Mouse (Mus musculus) intestine, embryonic 14.5 days (tissue): ENCODE results near the gene Lrrc57. TPM values are rescaled to one million over a fixed set of nuclear protein-coding genes. Genes with fewer than 3 reads are reported as not detected.

Source experiments
- ATAC-seq: fragments of 200-750 bp; cut with Nextera tagmentation; replicated peaks from 2 replicates; pipeline ENCODE4 v1.8.0; 2017; ENCODE audit warnings: low read depth, moderate number of reproducible peaks, moderate TSS enrichment, moderate library complexity; ENCODE audit not compliant: low FRiP score, low TSS enrichment
- DNase-seq: peaks from one replicate; pipeline ENCODE4 v3.0.0-alpha.2; 2018; ENCODE audit warnings: low spot score
- H3K27ac ChIP-seq: fragments of 300-500 bp; sonication (generic); 2 replicates; pipeline ENCODE4 v1.5.1; 2014; ENCODE audit warnings: low read depth, mild to moderate bottlenecking, control low read depth
- H3K27me3 ChIP-seq: fragments of 300-500 bp; sonication (generic); replicated peaks from 2 replicates; pipeline ENCODE4 v1.6.1; 2014; ENCODE audit warnings: low read length, control low read depth; ENCODE audit not compliant: control insufficient read depth, insufficient read depth
- H3K36me3 ChIP-seq: fragments of 300-500 bp; sonication (generic); 2 replicates; pipeline ENCODE4 v1.6.1; 2014; ENCODE audit warnings: low read length, control low read depth; ENCODE audit not compliant: control insufficient read depth, insufficient read depth
- H3K4me1 ChIP-seq: fragments of 300-500 bp; sonication (generic); replicated peaks from 2 replicates; pipeline ENCODE4 v1.6.1; 2014; ENCODE audit warnings: low read length, control low read depth, mixed read lengths; ENCODE audit not compliant: control insufficient read depth, insufficient read depth
- H3K4me2 ChIP-seq: fragments of 300-500 bp; sonication (generic); 2 replicates; pipeline ENCODE4 v1.6.1; 2014; ENCODE audit warnings: low read length
- H3K4me3 ChIP-seq: fragments of 300-500 bp; sonication (generic); 2 replicates; pipeline ENCODE4 v1.5.1; 2014; ENCODE audit warnings: low read depth, low read length, control low read depth, mixed read lengths
- H3K9ac ChIP-seq: fragments of 300-500 bp; sonication (generic); 2 replicates; pipeline ENCODE4 v1.6.1; 2014; ENCODE audit warnings: mild to moderate bottlenecking, low read length
- H3K9me3 ChIP-seq: fragments of 300-500 bp; sonication (generic); 2 replicates; pipeline ENCODE4 v1.6.1; 2016; ENCODE audit warnings: low read length, control low read depth; ENCODE audit not compliant: control insufficient read depth
- WGBS: fragments of 180-500 bp; shearing (Covaris S2); extraction: QIAGEN DNeasy Blood & Tissue Kit; methylation state at CpG from one replicate; pipeline ENCODE4 v1.1.7; 2014; 5-methylcytosine and 5-hydroxymethylcytosine counted together
- polyA plus RNA-seq: library from polyadenylated mRNA; unstranded; fragments of >200 nt; fragmentation: Nextera tagmentation; extraction: Ambion mirVana; gene quantifications from 2 replicates; pipeline ENCODE4 v1.2.1, GENCODE M21; 2014

Lrrc57 gene
- 11.9 and 16.2 TPM in 2 replicates for polyA plus RNA-seq

DNA sequence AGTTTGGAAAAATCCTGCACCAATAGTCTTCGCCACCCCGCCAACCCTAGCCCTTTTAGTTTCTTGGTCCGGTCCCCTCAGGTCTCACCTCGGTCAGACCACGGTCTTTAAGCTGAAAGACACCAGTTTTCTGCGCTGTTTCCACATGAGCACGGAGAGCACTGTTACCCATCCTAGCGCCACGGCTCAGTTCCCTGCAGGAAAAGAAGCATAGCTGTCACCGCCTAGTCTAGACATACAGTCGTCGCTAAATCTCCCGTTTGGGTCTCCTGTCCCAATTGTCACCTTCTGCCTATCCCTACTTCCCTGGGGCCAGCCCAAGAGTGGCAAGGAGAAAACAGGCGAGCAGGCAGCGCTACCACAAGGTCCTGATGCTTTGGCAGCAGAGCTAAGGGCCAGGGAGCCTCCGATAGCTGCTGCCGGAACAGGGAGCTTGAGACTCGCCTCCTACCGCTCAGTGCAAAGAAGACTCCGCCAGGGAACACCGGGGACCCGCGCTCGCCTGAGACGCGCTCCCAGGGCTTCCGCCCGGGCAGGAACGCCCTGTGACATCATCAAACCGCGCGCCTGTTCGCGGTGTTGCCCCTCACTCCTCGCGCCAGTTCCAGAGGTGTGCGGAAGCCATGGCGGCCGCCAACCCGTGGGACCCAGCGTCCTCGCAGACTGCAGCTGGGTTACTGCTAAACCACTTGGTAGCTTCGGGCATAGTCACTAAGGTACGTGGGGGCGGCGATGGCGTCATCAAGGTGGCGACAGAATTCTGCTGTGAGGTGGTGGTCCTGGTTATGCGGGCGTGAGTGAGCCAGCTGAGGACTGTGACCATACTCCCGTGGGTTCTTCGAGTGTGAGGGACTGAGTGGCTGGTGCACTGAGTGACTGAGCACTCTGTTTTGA lies at the start of gene Lrrc57, which contains the start of gene Haus2:
TSS of gene Lrrc57 (minus strand) at position 691 of the 894 bp plus-strand sequence.
TSS of gene Haus2 (plus strand) at position 554 of the 894 bp plus-strand sequence.
- H3K36me3 ChIP-seq = peaks cover 16% of the 10 kb centered on the region
- WGBS = under 1% methylated on average over 52 of the region's 52 CpGs

DNA sequence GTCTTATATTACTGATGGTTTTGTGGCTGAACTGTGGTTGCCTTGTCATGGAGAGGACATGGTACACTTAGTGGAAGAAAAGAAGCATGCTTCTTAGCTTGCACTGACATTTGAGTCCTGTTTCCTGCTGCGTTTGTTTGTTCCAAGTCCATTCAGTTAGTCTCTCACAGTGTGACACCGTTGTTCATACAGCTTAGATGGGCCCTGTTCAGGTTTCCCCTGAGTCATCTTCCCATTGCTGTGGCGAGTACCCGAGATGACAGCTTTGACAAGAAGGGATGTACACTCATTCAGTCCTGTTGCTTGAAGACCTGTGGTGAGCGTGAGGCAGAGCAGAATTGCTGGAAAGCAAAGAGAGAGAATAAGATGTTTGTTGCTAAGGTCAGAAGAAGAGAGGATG lies 49.2 kb upstream of the Lrrc57 start:
- Histone ChIP-seq H3K27me3 (no peaks in the 10 kb centered on the region), H3K9me3 (no peaks in the 10 kb centered on the region), H3K36me3 (no peaks in the 10 kb centered on the region), H3K4me1 (no peaks in the 10 kb centered on the region), H3K27ac (no peak overlapping the region), H3K4me2 (no peak overlapping the region), H3K4me3 (no peak overlapping the region), H3K9ac (no peak overlapping the region)
- 78% methylated on average over 5 of the region's 5 CpGs for WGBS
- ATAC-seq = no peak
- DNase-seq = no peak

More for the DNA sequence above, at the start of gene Lrrc57, which contains the start of gene Haus2:
- peak within 1 kb of the TSS; percentile 69 for H3K9ac ChIP-seq
- peak; percentile 97 for ATAC-seq
- H3K9me3 ChIP-seq = no peaks in the 10 kb centered on the region
- H3K4me2 ChIP-seq = peak within 1 kb of the TSS; percentile 83
- DNase-seq = peak; percentile 98
- H3K27ac ChIP-seq = peak within 1 kb of the TSS; percentile 85
- H3K4me1 ChIP-seq = peaks cover 12% of the 10 kb centered on the region
- peak within 1 kb of the TSS; percentile 95 for H3K4me3 ChIP-seq
- H3K27me3 ChIP-seq = no peaks in the 10 kb centered on the region

DNA sequence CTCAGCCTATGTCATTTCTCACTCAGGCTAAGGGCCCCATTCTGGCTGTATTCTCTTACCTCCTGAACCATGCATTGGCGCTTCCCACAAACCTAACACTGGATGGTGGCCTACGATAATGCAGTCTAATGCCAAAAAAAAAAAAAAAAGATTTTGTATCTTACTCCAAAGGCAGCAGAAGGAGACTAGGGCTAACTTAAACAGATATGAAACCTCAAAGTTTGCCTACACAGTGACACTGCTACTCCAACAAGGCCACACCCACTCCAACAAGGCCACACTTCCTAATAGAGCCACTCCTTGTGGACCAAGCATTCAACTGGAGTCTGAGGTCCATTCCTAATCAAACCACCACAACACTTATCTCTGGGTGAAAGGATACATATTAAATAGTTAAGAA lies 47.4 kb upstream of the Lrrc57 start:
- no peak overlapping the region for H3K4me3 ChIP-seq
- no peaks in the 10 kb centered on the region for H3K4me1 ChIP-seq
- H3K27me3 ChIP-seq = no peaks in the 10 kb centered on the region
- H3K9ac ChIP-seq = no peak overlapping the region
- H3K9me3 ChIP-seq = no peaks in the 10 kb centered on the region
- H3K4me2 ChIP-seq = no peak overlapping the region
- ATAC-seq (no peak), DNase-seq (no peak)
- no peak overlapping the region for H3K27ac ChIP-seq
- no peaks in the 10 kb centered on the region for H3K36me3 ChIP-seq
- 97% methylated on average over 2 of the region's 2 CpGs for WGBS

DNA sequence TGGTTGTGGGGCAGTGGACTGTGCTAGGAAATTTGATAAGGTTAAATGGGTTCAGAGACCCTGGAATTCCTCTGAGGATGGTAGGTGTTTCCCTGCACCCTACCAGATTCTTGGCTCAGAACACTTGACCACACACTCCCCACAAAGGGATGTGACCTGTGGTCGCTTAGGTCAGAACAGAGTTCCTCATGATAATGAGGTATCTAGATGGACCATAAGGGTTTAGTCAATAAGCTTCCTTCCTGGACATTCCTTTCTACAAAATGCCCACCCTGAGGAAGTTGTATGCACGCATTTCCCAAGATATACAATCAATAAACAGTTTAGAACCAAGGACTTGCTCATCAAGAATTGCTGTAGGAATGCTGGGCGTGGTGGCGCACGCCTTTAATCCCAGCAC lies 46.6 kb upstream of the Lrrc57 start:
- Histone ChIP-seq H3K36me3 (no peaks in the 10 kb centered on the region), H3K9me3 (no peaks in the 10 kb centered on the region), H3K4me3 (no peak overlapping the region), H3K4me2 (no peak overlapping the region), H3K9ac (no peak overlapping the region), H3K4me1 (no peaks in the 10 kb centered on the region), H3K27me3 (no peaks in the 10 kb centered on the region), H3K27ac (no peak overlapping the region)
- WGBS = 90% methylated on average over 5 of the region's 5 CpGs
- ATAC-seq = no peak
- no peak for DNase-seq

DNA sequence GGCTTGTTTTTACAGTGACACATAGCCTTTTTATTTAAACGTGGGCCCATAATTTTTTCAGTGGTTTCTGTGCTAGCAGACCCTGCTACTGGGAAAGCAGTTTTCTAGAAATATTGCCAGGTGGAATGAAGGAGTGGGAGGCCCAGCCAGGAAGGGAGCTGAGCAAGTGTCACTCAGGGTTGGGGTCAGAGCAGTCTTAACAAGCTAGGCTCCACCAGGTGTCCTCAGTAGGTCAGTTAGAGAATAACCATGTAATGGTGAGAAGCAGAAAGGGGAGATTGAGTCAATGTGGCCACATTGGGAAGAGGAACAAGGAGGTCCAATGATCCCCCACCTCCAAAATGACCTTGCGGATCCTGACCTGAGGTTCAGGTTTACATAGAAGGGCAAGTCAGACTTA lies 45.4 kb upstream of the Lrrc57 start:
- Histone ChIP-seq H3K9ac (no peak overlapping the region), H3K27ac (no peak overlapping the region), H3K4me2 (no peak overlapping the region), H3K27me3 (no peaks in the 10 kb centered on the region), H3K9me3 (no peaks in the 10 kb centered on the region), H3K4me1 (no peaks in the 10 kb centered on the region), H3K4me3 (no peak overlapping the region), H3K36me3 (no peaks in the 10 kb centered on the region)
- ATAC-seq (no peak), DNase-seq (no peak)
- WGBS = 83% methylated on average over 2 of the region's 2 CpGs

DNA sequence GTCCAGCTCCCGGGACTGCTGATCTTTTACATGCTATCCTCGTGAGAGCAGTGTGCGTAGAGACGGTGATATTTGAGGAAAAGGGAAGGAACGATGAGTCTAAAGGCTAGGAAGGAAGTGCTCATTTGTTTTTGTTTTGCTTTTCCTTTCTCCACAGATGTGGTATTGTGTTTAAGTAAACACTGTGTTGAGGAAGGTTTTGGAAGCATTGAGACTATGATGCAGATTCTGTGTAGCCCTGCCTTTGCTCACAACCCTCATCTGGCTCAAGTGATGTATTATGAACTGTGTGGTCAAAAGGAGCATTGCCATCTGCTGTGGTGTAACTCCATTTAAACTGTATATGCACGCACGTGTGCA lies 43.6 kb upstream of the Lrrc57 start:
- Histone ChIP-seq H3K27me3 (no peaks in the 10 kb centered on the region), H3K9ac (no peak overlapping the region), H3K4me3 (no peak overlapping the region), H3K9me3 (no peaks in the 10 kb centered on the region), H3K36me3 (no peaks in the 10 kb centered on the region), H3K4me2 (no peak overlapping the region), H3K27ac (no peak overlapping the region; the same call in 1 of the 2 replicates), H3K4me1 (no peaks in the 10 kb centered on the region)
- WGBS = 81% methylated on average over 7 of the region's 7 CpGs
- no peak for DNase-seq
- no peak for ATAC-seq

DNA sequence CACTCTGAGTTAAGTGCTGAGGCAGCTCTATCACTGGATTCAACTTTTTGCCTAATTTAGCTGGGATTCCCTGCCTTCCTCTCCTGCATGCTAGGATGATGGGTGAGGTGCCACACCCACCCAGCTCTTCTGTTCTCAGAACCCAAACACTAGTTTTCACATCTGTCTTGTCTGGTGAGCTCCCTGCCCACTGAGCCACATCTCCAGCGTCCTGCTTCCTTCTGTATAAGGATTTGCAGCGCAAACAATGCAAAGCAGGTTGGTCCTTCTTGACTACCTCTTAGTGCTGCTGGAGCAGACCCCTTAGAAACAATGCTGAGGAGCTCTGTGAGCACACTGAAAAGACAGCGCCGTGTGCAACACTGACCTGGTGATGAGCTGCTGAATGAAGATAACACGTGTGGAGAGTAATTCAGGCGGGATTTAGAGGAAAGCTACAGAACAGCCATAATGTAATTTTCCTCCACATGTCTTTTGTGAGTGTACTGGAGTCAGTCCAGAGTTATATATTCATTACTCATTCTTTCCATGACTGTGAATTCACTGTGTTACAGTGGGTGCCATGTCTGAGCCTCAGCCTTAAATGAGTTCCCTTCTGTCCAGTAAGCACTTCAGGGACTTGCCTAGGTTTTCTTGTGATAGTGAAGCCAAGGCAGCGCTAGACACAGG lies 43.1 kb upstream of the Lrrc57 start:
- Histone ChIP-seq H3K27ac (no peak overlapping the region; the same call in 1 of the 2 replicates), H3K9ac (no peak overlapping the region), H3K4me1 (no peaks in the 10 kb centered on the region), H3K4me3 (no peak overlapping the region), H3K9me3 (no peaks in the 10 kb centered on the region), H3K36me3 (no peaks in the 10 kb centered on the region), H3K27me3 (no peaks in the 10 kb centered on the region), H3K4me2 (no peak overlapping the region)
- ATAC-seq (no peak), DNase-seq (no peak)
- 75% methylated on average over 7 of the region's 7 CpGs for WGBS

DNA sequence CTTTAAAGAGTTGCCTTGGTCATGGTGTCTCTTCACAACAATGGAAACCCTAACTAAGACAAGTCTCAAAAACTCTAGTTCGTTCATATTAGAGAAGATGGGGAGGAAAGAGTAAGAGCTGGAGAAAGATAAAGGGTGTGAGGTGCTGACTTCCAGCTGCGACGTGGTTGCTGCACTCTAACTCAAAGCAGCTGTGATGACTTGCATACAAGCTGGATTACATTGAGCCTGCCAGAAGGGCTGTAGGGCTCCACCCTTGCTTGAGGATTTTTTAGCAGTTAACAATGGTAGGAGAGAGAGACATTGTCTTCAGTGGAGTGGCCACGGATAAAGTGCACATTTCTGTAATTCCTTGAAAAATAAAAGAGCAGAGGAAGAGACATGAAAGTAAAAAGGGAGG lies 37.5 kb upstream of the Lrrc57 start:
- WGBS = 81% methylated on average over 4 of the region's 4 CpGs
- H3K27ac ChIP-seq = no peak overlapping the region

More for the DNA sequence above, 37.5 kb upstream of the Lrrc57 start:
- Histone ChIP-seq H3K9ac (no peak overlapping the region), H3K9me3 (no peaks in the 10 kb centered on the region), H3K27me3 (no peaks in the 10 kb centered on the region), H3K4me3 (no peak overlapping the region), H3K4me2 (no peak overlapping the region), H3K36me3 (no peaks in the 10 kb centered on the region), H3K4me1 (no peaks in the 10 kb centered on the region)
- ATAC-seq = no peak
- no peak for DNase-seq
